Mouse (Mus musculus) stomach, embryonic 15.5 days (tissue): Measurements from ENCODE around the gene Apoc3. TPM values are rescaled to one million over a fixed set of nuclear protein-coding genes. Genes with fewer than 3 reads are reported as not detected.

ENCODE experiments used
- ATAC-seq: fragments of 200-750 bp; cut with Nextera tagmentation; 2 replicates; pipeline ENCODE4 v1.8.0; 2017; ENCODE audit warnings: low read depth, moderate number of reproducible peaks, moderate TSS enrichment; ENCODE audit not compliant: insufficient read depth, low FRiP score
- H3K27ac ChIP-seq: fragments of 300-500 bp; sonication (generic); 2 replicates; pipeline ENCODE4 v1.5.1; 2015; ENCODE audit warnings: mild to moderate bottlenecking, inconsistent platforms
- H3K27me3 ChIP-seq: fragments of 300-500 bp; sonication (generic); replicated peaks from 2 replicates; pipeline ENCODE4 v1.6.1; 2015; ENCODE audit warnings: inconsistent platforms
- H3K36me3 ChIP-seq: fragments of 300-500 bp; sonication (generic); 2 replicates; pipeline ENCODE4 v1.6.1; 2015; ENCODE audit warnings: inconsistent platforms
- H3K4me1 ChIP-seq: fragments of 300-500 bp; sonication (generic); 2 replicates; pipeline ENCODE4 v1.6.1; 2015; ENCODE audit warnings: inconsistent platforms
- H3K4me2 ChIP-seq: fragments of 300-500 bp; sonication (generic); 2 replicates; pipeline ENCODE4 v1.6.1; 2015; ENCODE audit warnings: mild to moderate bottlenecking, inconsistent platforms
- H3K4me3 ChIP-seq: fragments of 300-500 bp; sonication (generic); replicated peaks from 2 replicates; pipeline ENCODE4 v1.5.1; 2015; ENCODE audit warnings: inconsistent platforms
- H3K9ac ChIP-seq: fragments of 300-500 bp; sonication (generic); 2 replicates; pipeline ENCODE4 v1.6.1; 2015; ENCODE audit warnings: inconsistent platforms
- H3K9me3 ChIP-seq: fragments of 300-500 bp; sonication (generic); 2 replicates; pipeline ENCODE4 v1.6.1; 2016; ENCODE audit warnings: inconsistent platforms
- WGBS: fragments of 180-500 bp; shearing (Covaris S2); methylation state at CpG from one replicate; pipeline ENCODE4 v1.1.7; 2015; 5-methylcytosine and 5-hydroxymethylcytosine counted together
- polyA plus RNA-seq: library from polyadenylated mRNA; unstranded; fragments of >200 nt; fragmentation: Nextera tagmentation; extraction: Ambion mirVana; gene quantifications from 2 replicates; pipeline ENCODE4 v1.2.1, GENCODE M21; 2015

Apoc3 gene
- polyA plus RNA-seq, 1 experiment from 2014 or later: 46.5 TPM

DNA sequence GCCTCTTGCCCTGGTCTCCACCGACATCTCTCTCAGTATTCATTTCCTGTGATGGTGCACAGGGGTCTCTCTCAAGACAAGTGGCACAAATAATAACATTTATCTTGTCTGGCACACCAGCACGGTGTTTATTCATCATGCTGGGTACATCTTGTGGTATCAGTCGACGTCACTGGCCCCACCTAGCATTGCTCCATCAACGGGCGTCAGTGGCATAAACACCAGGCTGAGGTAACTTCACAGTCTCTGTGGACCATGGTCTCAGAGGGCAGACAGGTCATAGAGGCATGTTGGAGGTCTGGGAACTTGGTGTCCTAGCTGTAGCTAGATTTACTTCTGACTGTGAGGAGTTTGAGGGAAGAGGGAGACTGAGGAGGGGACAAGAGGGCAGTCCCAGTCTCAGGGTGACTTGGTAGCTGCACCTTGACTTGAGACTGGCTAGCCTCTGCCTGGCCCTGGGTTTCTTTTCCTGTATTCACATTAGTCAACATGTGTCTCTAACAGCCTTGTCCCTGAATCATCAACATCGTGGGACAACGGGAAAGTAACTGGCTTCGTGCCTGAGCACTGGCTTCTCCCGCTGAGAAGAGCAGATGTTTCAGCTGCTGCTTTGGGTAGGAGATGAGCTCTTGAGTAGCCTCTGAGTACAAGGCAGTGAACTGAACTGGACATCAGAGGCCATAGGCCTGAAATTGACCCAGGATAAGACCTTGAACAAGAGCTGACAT, 21.4 kb upstream of the Apoc3 start:
- H3K4me2 ChIP-seq: no peak overlapping the region
- no peak for ATAC-seq
- H3K9ac ChIP-seq: no peak overlapping the region
- WGBS: 78% methylated on average over 10 of the region's 10 CpGs
- H3K27me3 ChIP-seq: no peaks in the 10 kb centered on the region
- H3K4me1 ChIP-seq: no peaks in the 10 kb centered on the region
- H3K36me3 ChIP-seq: no peaks in the 10 kb centered on the region
- no peak overlapping the region for H3K4me3 ChIP-seq
- H3K27ac ChIP-seq: no peak overlapping the region
- no peaks in the 10 kb centered on the region for H3K9me3 ChIP-seq

DNA sequence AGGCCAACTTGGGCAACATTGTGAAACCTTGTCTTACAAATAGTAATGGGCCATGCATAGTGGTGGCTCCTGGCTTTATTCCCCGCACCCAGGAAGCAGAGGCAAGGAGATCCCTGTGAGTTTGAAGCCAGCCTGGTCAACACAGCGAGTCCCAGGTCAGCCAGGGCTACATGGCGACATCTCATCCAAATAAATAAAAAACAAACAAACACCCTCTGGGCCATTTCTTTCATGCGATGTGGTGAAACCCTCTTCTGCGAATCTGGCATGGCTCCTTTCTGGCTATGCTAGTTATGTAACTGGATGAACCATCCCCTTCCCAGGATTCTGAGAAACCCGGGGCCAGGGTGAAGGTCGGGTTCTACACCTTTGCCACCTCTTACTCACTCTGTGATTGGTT, 20.7 kb upstream of the Apoc3 start:
- Histone ChIP-seq H3K9me3 (no peaks in the 10 kb centered on the region), H3K4me3 (no peak overlapping the region), H3K9ac (no peak overlapping the region), H3K4me2 (no peak overlapping the region), H3K27ac (no peak overlapping the region), H3K27me3 (no peaks in the 10 kb centered on the region), H3K4me1 (no peaks in the 10 kb centered on the region), H3K36me3 (no peaks in the 10 kb centered on the region)
- WGBS: 88% methylated on average over 7 of the region's 7 CpGs
- no peak for ATAC-seq

DNA sequence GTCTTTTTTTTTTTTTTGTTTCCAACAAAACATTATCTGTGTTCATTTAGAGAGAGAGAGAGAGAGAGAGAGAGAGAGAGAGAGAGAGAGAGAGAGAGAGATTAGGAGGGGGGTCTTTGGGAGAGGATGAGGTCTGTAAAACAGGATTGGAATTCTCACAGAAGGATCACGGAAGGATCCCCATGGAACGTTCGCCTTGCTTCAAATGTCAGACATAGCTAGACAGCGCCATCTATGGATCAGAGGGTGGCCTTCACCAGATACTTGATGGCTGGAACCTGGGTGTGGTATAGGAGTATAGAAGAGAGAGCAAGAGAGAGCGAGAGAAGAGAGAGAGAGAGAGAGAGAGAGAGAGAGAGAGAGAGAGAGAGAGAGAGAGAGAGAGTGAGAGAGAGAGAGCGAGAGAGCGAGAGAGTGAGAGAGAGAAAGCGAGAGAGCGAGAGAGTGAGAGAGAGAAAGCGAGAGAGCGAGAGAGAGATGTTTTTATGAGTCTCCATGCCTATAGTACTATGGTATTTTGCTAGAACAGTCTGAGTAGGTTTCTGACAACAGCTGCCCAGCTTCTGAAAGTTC, 11.4 kb upstream of the Apoc3 start:
- Histone ChIP-seq H3K4me3 (no peak overlapping the region), H3K27ac (no peak overlapping the region), H3K4me2 (no peak overlapping the region), H3K4me1 (peaks cover 9% of the 10 kb centered on the region; the same call in 1 of the 2 replicates), H3K36me3 (no peaks in the 10 kb centered on the region), H3K27me3 (no peaks in the 10 kb centered on the region), H3K9me3 (no peaks in the 10 kb centered on the region), H3K9ac (no peak overlapping the region)
- 21% methylated on average over 11 of the region's 11 CpGs for WGBS
- peak; percentile 62; the same call in 1 of the 2 replicates for ATAC-seq

DNA sequence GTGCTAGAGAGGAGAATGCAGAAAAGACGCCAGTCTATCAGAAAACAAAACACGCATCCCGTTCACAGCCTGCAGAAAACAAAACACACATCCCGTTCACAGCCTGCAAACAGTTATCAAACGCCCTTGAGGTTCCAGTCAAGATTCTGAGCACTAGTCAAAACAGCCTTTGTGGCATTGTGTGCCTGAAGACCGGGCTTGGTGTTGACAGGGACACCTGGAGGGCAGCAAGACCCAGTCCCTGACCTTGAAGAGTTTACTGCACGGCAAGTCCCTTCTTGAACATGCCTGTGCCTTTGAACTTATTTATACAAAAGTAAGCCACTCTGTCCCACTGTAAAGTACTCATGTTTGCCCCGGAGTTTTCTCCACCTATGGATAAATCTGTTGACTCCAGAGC, 8.1 kb upstream of the Apoc3 start:
- 54% methylated on average over 8 of the region's 8 CpGs for WGBS
- Histone ChIP-seq H3K4me3 (no peak overlapping the region), H3K9me3 (no peaks in the 10 kb centered on the region), H3K9ac (no peak overlapping the region), H3K4me2 (no peak overlapping the region), H3K27ac (no peak overlapping the region), H3K27me3 (no peaks in the 10 kb centered on the region), H3K36me3 (no peaks in the 10 kb centered on the region), H3K4me1 (peaks cover 9% of the 10 kb centered on the region; the same call in 1 of the 2 replicates)
- no peak for ATAC-seq

DNA sequence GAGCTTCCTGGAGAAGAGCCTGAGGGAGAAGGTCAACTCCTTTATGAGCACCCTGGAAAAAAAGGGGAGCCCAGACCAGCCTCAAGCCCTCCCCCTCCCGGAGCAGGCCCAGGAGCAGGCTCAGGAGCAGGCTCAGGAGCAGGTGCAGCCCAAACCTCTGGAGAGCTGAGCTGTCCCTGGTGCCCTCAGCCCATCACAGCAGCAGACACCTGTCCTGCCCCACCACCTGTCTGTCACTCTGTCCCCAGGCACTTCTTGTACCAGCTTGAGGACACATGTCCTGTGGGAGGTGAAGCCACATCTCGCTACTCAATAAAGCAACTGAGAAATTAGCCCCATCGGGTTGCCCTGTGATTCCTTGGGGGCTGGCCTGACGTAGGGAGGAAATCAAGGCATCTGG, 7.7 kb upstream of the Apoc3 start:
- WGBS: 70% methylated on average over 4 of the region's 4 CpGs
- H3K4me3 ChIP-seq: no peak overlapping the region

DNA sequence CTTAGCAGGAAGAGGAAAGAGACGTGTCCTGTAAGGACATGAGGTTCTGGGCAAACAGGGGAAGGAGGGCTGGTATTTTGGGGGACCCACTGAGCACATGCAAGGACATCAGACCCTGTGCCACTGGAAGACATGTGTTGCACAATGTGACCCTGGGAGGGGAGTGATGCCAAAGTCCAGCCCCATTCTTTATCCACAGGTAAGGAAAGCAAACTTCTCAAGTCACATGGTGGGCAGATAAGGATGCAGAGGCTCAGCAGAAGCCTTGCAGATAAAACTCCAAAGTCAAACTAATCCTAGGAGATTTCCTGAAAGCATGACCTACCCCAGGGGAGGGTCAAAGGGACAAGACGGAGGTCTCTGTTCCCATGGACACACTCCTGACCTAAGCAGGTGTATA, 6.4 kb upstream of the Apoc3 start:
- no peak overlapping the region for H3K9ac ChIP-seq
- no peak overlapping the region for H3K27ac ChIP-seq
- no peaks in the 10 kb centered on the region for H3K9me3 ChIP-seq
- H3K36me3 ChIP-seq: no peaks in the 10 kb centered on the region
- peaks cover 9% of the 10 kb centered on the region; the same call in 1 of the 2 replicates for H3K4me1 ChIP-seq
- 64% methylated on average over 2 of the region's 2 CpGs for WGBS
- ATAC-seq: peak; percentile 65
- no peaks in the 10 kb centered on the region for H3K27me3 ChIP-seq
- no peak overlapping the region for H3K4me3 ChIP-seq
- H3K4me2 ChIP-seq: no peak overlapping the region

More for the DNA sequence above, 7.7 kb upstream of the Apoc3 start:
- Histone ChIP-seq H3K9me3 (no peaks in the 10 kb centered on the region), H3K27ac (no peak overlapping the region), H3K27me3 (no peaks in the 10 kb centered on the region), H3K4me2 (no peak overlapping the region), H3K9ac (no peak overlapping the region), H3K4me1 (peaks cover 9% of the 10 kb centered on the region; the same call in 1 of the 2 replicates), H3K36me3 (no peaks in the 10 kb centered on the region)
- no peak for ATAC-seq

DNA sequence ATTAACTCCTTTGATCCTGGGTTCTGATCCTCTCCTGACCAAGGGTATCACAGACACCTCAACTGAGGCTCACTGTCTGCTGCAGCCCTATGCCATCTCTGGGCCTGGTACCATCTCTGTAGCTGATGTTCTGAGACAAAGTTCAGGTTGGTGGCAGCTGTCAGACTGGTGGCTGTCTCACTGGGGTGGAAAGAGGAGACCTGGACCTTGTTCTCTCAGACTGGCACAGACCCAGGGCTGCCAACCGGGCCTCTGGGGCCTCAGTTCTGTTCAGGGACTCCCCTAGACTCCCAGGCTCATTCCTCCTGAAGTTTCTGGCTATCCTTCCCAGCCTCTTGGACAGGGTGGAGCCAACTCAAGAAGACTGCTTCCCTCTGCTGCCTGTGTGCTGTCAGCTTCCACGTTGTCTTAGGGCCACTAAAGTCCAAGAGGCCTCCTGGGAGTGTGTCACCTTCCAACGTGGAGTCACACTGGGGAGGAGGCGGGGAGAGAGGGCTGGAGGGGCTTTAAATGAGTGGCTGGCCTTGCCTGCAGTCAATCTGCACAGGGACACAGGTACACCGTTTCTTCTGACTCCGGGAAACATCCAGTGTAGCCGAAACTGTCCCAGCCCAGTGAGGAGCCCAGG, 5.2 kb upstream of the Apoc3 start, which contains the start of gene Apoa4:
Gene Apoa4 (plus strand): TSS at position 171 of the 628 bp plus-strand sequence.
- no peak within 1 kb of the TSS for H3K4me3 ChIP-seq
- H3K4me2 ChIP-seq: no peak within 1 kb of the TSS
- 56% methylated on average over 7 of the region's 7 CpGs for WGBS
- H3K4me1 ChIP-seq: peaks cover 9% of the 10 kb centered on the region; the same call in 1 of the 2 replicates
- H3K9ac ChIP-seq: no peak within 1 kb of the TSS
- H3K36me3 ChIP-seq: no peaks in the 10 kb centered on the region
- ATAC-seq: no peak
- no peaks in the 10 kb centered on the region for H3K9me3 ChIP-seq
- H3K27me3 ChIP-seq: no peaks in the 10 kb centered on the region
- no peak within 1 kb of the TSS for H3K27ac ChIP-seq

DNA sequence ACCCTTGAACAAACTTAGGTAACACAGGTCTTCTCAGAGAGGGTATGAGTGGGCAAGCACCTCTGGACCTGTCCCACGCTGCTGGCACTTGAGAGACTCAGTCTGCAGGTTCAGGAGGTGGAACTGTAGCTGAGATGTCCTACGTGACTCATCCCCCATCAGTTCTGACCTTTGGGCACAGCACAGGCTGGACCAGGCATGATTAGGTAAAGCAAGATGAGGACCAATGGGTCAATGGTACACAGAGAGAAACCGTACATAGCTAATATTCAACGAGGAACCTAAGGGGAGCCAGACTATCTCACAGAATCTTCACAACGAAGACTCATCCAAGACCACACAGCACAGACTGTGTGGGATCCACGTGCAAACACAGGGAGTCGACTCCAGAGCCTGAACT, 3.4 kb upstream of the Apoc3 start:
- no peak overlapping the region for H3K27ac ChIP-seq

DNA sequence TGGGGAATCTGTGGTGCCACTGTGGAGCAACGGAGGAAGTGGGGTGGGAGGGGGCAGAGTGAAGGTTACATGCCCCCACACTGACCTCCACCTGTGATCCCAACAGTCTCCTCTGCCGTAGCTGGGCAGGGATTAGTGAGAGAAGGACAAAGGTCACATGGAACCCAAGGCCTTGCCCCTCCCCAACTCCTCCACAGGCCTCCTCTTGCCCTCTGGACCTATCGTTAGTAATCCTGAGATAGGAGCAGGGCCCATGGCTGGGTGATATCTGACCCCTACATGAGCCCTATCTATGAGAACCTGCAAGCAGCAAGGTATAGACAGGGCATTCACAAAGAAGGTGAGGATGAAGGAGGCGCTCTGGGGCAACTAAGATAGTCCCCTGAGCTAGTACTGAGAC, 213 bp upstream of the Apoc3 start:
- H3K27ac ChIP-seq: no peak overlapping the region
- ATAC-seq: peak; percentile 48
- H3K9me3 ChIP-seq: no peaks in the 10 kb centered on the region
- no peaks in the 10 kb centered on the region for H3K27me3 ChIP-seq
- H3K4me1 ChIP-seq: 0 out of 2 replicates have a peak, but pooled peaks cover 2% of the 10 kb centered on the region
- no peak overlapping the region for H3K4me3 ChIP-seq
- no peaks in the 10 kb centered on the region for H3K36me3 ChIP-seq
- 43% methylated on average over 4 of the region's 4 CpGs for WGBS
- H3K9ac ChIP-seq: no peak overlapping the region
- no peak overlapping the region for H3K4me2 ChIP-seq

More for the DNA sequence above, 3.4 kb upstream of the Apoc3 start:
- H3K4me3 ChIP-seq: no peak overlapping the region
- no peak overlapping the region for H3K9ac ChIP-seq
- WGBS: 82% methylated on average over 7 of the region's 7 CpGs
- H3K9me3 ChIP-seq: no peaks in the 10 kb centered on the region
- H3K4me2 ChIP-seq: no peak overlapping the region
- peaks cover 9% of the 10 kb centered on the region; the same call in 1 of the 2 replicates for H3K4me1 ChIP-seq
- ATAC-seq: no peak
- H3K27me3 ChIP-seq: no peaks in the 10 kb centered on the region
- no peaks in the 10 kb centered on the region for H3K36me3 ChIP-seq

DNA sequence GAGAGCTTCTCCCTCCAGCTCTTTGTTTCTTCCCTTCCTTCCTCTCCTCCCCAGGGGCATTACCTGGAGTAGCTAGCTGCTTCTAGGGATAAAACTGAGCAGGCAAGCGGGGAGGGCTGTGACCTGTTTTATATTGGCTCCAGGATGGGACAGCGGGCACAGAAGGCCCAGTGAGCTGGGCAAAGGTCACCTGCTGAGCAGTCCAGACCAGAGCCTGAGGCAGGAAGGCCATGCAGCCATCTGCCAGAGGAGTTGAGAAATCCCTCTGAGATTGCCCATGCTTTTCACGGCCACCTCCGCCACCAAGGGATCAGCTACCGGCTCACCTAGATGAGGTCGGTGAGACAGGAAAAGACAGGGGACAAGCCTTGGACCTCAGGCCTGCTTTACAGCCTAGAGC, 240 bp downstream of the Apoc3 start:
- Histone ChIP-seq H3K4me2 (no peak overlapping the region), H3K9ac (no peak overlapping the region)
- 82% methylated on average over 6 of the region's 6 CpGs for WGBS

DNA sequence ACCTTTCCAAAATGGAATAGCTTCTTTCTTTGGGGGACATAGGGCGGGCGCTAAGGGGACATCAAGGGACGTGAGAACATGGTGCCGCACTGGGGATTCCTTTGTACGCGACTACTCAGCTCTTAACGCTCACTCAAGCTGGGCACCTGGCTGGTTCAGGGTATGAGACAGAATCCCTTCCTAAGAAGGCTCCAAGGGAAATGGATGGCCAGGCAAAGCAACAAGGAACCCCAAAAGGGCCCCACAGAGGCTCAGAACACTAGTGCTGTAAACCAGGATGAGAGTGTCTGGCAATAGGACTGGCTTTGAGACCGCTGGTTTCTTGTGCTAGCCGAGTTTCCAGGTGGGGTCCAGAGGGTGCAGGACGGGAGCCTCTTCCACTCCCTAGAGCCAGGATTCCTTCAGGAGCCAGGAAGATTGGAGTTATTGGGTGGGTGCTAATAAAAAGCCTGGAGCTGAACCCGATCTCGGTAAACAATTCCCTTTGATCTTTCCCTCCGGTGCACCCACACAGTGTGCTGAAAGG, 4.9 kb downstream of the Apoc3 start:
- Histone ChIP-seq H3K4me1 (peaks cover 14% of the 10 kb centered on the region), H3K4me2 (peak overlapping the region; percentile 76), H3K36me3 (no peaks in the 10 kb centered on the region), H3K27ac (no peak overlapping the region), H3K4me3 (peak overlapping the region; percentile 40), H3K27me3 (no peaks in the 10 kb centered on the region), H3K9ac (no peak overlapping the region), H3K9me3 (no peaks in the 10 kb centered on the region)
- WGBS: 19% methylated on average over 13 of the region's 13 CpGs
- no peak for ATAC-seq

More for the DNA sequence above, 240 bp downstream of the Apoc3 start:
- ATAC-seq: no peak
- Histone ChIP-seq H3K4me3 (no peak overlapping the region), H3K4me1 (peaks cover 7% of the 10 kb centered on the region; the same call in 1 of the 2 replicates), H3K9me3 (no peaks in the 10 kb centered on the region), H3K36me3 (no peaks in the 10 kb centered on the region), H3K27ac (no peak overlapping the region), H3K27me3 (no peaks in the 10 kb centered on the region)
